Mouse (Mus musculus): ENCODE data around the gene Fam3a. TPM values are rescaled to one million over a fixed set of nuclear protein-coding genes. Genes with fewer than 3 reads are reported as not detected.
A peak's percentile ranks its signal among the peaks of the same experiment; 100 is the strongest.
"Not testable (repeated sequence)": the region's sequence is repeated elsewhere in the genome, so short reads cannot be mapped to it uniquely, and the experiment has no call there.

The Fam3a gene
- polyA plus RNA-seq, 1 experiment from 2014 or later: 43.8 TPM

GRCm38 (mm10) chrX:74388153-74388552 is 4.9 kb downstream of the Fam3a start:
- Histone ChIP-seq H3K9ac (no peak overlapping the region), H3K9me3 (no peaks in the 10 kb centered on the region), H3K4me2 (no peak overlapping the region), H3K27me3 (no peaks in the 10 kb centered on the region), H3K36me3 (peaks cover 24% of the 10 kb centered on the region), H3K4me1 (no peaks in the 10 kb centered on the region; the same call in 1 of the 2 replicates), H3K4me3 (no peak overlapping the region), H3K27ac (no peak overlapping the region)
- no peak for ATAC-seq (ENCODE audit: insufficient number of reproducible peaks, low FRiP score, low TSS enrichment, low read depth)

- no peak for ATAC-seq (ENCODE audit: insufficient number of reproducible peaks, low FRiP score, low TSS enrichment, low read depth)
- Histone ChIP-seq H3K4me3 (no peak overlapping the region), H3K36me3 (peaks cover 24% of the 10 kb centered on the region), H3K27ac (no peak overlapping the region), H3K27me3 (no peaks in the 10 kb centered on the region), H3K9ac (no peak overlapping the region), H3K4me1 (no peaks in the 10 kb centered on the region), H3K9me3 (no peaks in the 10 kb centered on the region), H3K4me2 (no peak overlapping the region)
- WGBS: 55% methylated on average over 2 of the region's 2 CpGs
Measured at GRCm38 (mm10) chrX:74384451-74384850, 8.6 kb downstream of the Fam3a start.

DNA sequence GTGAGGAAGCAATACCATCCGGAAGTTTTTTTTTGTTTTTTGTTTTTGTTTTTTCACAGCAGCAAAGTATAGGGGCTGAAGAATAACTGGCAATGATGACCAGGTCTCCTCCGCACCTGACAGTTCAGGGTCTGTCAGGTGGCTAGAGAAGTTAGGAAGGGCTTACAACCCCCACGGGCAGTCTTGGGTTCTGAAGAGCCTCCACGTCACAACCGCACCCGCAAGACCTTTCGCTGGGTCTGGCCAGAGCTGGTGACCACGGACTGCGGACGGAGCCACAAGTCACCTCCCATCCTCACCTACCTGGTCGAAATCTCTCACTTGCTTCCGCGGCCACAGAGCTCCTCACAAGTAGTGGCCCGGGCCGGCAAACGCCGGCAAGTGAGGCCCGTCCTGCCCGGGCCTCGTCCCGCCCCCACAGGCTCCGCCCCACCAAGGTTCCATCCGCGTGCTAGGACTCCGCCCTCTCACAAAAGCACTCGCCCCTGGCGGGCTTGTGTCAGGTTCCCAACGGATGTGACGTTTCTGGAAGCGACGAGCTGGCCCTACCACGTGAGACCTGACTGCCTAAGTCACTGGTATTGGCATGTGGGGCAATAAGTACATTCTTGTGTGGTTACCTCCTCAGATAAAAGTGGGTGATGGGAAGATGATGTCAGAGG is 20.1 kb downstream of the Fam3a start, which contains the start of the genes Ubl4a and Slc10a3:
Ubl4a (minus strand) TSS at position 331 of the 662 bp plus-strand sequence.
Slc10a3 (minus strand) TSS at position 462 of the 662 bp plus-strand sequence.
- WGBS: 24% methylated on average over 32 of the region's 32 CpGs
- peaks cover 7% of the 10 kb centered on the region; the same call in 1 of the 2 replicates for H3K36me3 ChIP-seq
- H3K27me3 ChIP-seq: no peaks in the 10 kb centered on the region
- peak within 1 kb of the TSS; percentile 48 for H3K4me2 ChIP-seq
- H3K9me3 ChIP-seq: no peaks in the 10 kb centered on the region
- 0 out of 2 replicates have a peak within 1 kb of the TSS, but pooled peaks have one; percentile 11 for H3K27ac ChIP-seq
- no peaks in the 10 kb centered on the region for H3K4me1 ChIP-seq
- peak within 1 kb of the TSS; percentile 48 for H3K4me3 ChIP-seq
- H3K9ac ChIP-seq: peak within 1 kb of the TSS; percentile 37
- peak; percentile 84 for ATAC-seq (ENCODE audit: insufficient number of reproducible peaks, low FRiP score, low TSS enrichment, low read depth)

DNA sequence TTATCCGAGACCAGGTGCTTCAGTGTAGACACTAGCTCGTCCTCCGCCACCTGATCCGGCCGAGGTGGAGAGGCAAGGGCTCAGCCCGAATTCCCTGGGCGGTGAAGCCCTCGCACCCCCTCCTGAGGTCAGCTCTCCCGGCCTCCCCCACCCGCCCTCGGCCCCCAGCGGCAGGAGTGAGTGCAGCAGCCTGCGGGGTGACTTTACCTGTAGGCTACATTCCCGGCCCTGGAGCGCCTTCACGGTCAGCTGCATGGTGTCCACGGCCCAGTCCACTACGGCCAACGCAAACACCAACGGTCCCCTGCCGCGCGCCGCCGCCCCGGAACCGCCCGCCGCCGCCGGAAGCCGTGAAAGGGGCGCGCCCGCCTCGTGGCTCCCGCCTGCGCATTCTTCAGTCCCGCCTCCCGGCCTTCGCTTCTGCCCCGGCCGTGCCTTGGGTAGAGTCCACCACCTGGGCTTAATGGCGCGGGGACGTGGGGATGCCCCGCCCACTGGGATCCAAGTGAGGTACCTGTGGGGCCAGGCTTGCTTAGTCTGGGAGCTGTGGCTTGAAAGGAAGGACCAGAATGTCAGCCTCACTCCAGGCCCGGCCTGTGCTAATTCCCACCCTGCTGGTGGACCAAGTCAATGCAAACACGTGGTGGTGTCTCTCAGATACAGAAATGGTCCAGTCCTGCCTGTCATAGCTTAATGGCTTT is 24.7 kb downstream of the Fam3a start:
- H3K4me2 ChIP-seq: peak overlapping the region; percentile 52
- peak overlapping the region; percentile 68 for H3K9ac ChIP-seq
- H3K4me3 ChIP-seq: peak overlapping the region; percentile 57
- peak overlapping the region; percentile 78 for H3K27ac ChIP-seq
- peaks cover 6% of the 10 kb centered on the region; the same call in 1 of the 2 replicates for H3K4me1 ChIP-seq
- peaks cover 19% of the 10 kb centered on the region for H3K36me3 ChIP-seq
- peak; percentile 52; the same call in 1 of the 2 replicates for ATAC-seq (ENCODE audit: insufficient number of reproducible peaks, low FRiP score, low TSS enrichment, low read depth)
- H3K9me3 ChIP-seq: no peaks in the 10 kb centered on the region
- H3K27me3 ChIP-seq: no peaks in the 10 kb centered on the region
- WGBS: 25% methylated on average over 48 of the region's 49 CpGs

GRCm38 (mm10) chrX:74367512-74367911 is 25.6 kb downstream of the Fam3a start:
- no peak for ATAC-seq (ENCODE audit: insufficient number of reproducible peaks, low FRiP score, low TSS enrichment, low read depth)
- Histone ChIP-seq H3K4me3 (peak overlapping the region; percentile 57), H3K27me3 (no peaks in the 10 kb centered on the region), H3K9ac (peak overlapping the region; percentile 68), H3K4me1 (peaks cover 6% of the 10 kb centered on the region; the same call in 1 of the 2 replicates), H3K9me3 (no peaks in the 10 kb centered on the region), H3K36me3 (peaks cover 19% of the 10 kb centered on the region), H3K27ac (peak overlapping the region; percentile 78; the same call in 1 of the 2 replicates), H3K4me2 (peak overlapping the region; percentile 52)
- WGBS: 67% methylated on average over 10 of the region's 10 CpGs

DNA sequence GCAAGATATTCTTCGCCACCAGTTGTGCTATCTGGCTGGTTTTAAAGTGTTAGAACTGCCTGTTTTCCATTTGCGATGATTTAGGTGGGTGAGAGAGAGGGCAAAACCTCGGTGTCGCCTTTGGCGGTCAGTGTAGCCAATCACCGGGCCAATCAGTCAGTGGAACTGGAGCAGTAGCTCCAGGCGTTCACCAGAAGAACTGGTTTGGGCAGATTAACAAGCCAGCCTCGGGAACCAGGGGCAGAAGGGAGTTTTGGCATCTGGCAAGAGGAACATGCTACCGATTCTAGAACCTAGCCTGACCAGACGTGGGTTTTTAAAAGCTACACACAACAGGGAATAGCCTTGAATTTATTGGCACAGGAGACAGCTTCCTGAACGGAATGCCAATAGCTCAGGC is 33.9 kb downstream of the Fam3a start:
- no peak overlapping the region for H3K9ac ChIP-seq

DNA sequence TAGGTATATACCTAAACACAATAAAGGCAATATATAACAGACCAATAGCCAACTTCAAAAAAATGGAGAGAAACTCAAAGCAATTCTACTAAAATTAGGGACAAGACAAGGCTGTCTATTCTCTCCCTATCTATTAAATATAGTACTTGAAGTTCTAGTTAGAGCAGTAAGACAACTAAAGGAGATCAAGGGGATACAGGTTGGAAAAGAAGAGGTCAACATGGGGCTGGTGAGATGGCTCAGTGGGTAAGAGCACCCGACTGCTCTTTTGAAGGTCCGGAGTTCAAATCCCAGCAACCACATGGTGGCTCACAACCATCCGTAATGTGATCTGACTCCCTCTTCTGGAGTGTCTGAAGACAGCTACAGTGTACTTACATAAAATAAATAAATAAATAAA is 36.0 kb downstream of the Fam3a start:
- not testable (repeated sequence) for H3K4me2 ChIP-seq; H3K27ac ChIP-seq; ATAC-seq (ENCODE audit: insufficient number of reproducible peaks, low FRiP score, low TSS enrichment, low read depth); H3K4me1 ChIP-seq; H3K36me3 ChIP-seq; H3K9ac ChIP-seq; H3K9me3 ChIP-seq; H3K4me3 ChIP-seq; H3K27me3 ChIP-seq
- WGBS: 93% methylated on average over 3 of the region's 3 CpGs

More for the DNA sequence above, 33.9 kb downstream of the Fam3a start:
- no peak for ATAC-seq (ENCODE audit: insufficient number of reproducible peaks, low FRiP score, low TSS enrichment, low read depth)
- Histone ChIP-seq H3K4me1 (no peaks in the 10 kb centered on the region), H3K27ac (no peak overlapping the region), H3K9me3 (no peaks in the 10 kb centered on the region), H3K27me3 (no peaks in the 10 kb centered on the region), H3K36me3 (no peaks in the 10 kb centered on the region), H3K4me2 (no peak overlapping the region), H3K4me3 (no peak overlapping the region)
- WGBS: 29% methylated on average over 11 of the region's 11 CpGs

DNA sequence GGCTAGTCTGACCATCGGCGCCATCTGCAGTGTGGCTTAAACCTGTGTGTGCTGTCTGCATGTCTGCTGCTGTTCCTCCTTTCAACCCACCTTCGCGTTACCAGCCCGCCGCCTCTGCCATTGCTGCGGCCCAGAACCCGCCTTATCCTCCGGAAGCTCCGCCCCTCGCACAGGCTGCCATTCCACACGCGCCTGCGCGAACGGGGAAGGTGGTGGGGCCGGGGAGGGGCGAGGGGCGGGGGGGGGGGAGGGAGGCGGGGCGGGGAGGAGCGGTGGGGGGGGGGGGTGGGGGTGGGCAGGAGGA is 39.7 kb downstream of the Fam3a start, which contains the start of gene Lage3:
Lage3 (minus strand) TSS at position 152 of the 304 bp plus-strand sequence.
- Histone ChIP-seq H3K36me3 (no peaks in the 10 kb centered on the region), H3K4me1 (no peaks in the 10 kb centered on the region), H3K9me3 (no peaks in the 10 kb centered on the region), H3K27me3 (no peaks in the 10 kb centered on the region), H3K4me3 (peak within 1 kb of the TSS; percentile 47), H3K4me2 (peak within 1 kb of the TSS; percentile 49), H3K27ac (peak within 1 kb of the TSS; percentile 47; the same call in 1 of the 2 replicates), H3K9ac (peak within 1 kb of the TSS; percentile 35; the same call in 1 of the 2 replicates)
- 21% methylated on average over 8 of the region's 22 CpGs for WGBS
- peak; percentile 63; the same call in 1 of the 2 replicates for ATAC-seq (ENCODE audit: insufficient number of reproducible peaks, low FRiP score, low TSS enrichment, low read depth)

- Histone ChIP-seq H3K27me3 (no peaks in the 10 kb centered on the region), H3K9me3 (no peaks in the 10 kb centered on the region), H3K36me3 (no peaks in the 10 kb centered on the region), H3K9ac (peak overlapping the region; percentile 35; the same call in 1 of the 2 replicates), H3K4me2 (peak overlapping the region; percentile 49), H3K4me3 (peak overlapping the region; percentile 47), H3K4me1 (no peaks in the 10 kb centered on the region), H3K27ac (peak overlapping the region; percentile 47; the same call in 1 of the 2 replicates)
- ATAC-seq (ENCODE audit: insufficient number of reproducible peaks, low FRiP score, low TSS enrichment, low read depth): no peak
- 25% methylated on average over 13 of the region's 13 CpGs for WGBS
Measured at GRCm38 (mm10) chrX:74352645-74353466, 40.2 kb downstream of the Fam3a start.
